Mouse (Mus musculus): ENCODE results near the gene Wnt7a. TPM values are rescaled to one million over a fixed set of nuclear protein-coding genes. Genes with fewer than 3 reads are reported as not detected.

The Wnt7a gene
- polyA plus RNA-seq, 1 experiment from 2014 or later, result not detected

GRCm38 (mm10) chr6:91379266-91379665, 31.9 kb downstream of the Wnt7a start:
- Histone ChIP-seq H3K4me2 (replicated peaks; ENCODE audit: low read depth, low read length) (no peak overlapping the region), H3K4me3 (ENCODE audit: low read depth, low read length) (no peak overlapping the region), H3K36me3 (ENCODE audit: control insufficient read depth, insufficient read depth, low read length) (no peaks in the 10 kb centered on the region), H3K9ac (replicated peaks; ENCODE audit: low read depth, low read length) (no peak overlapping the region), H3K4me1 (ENCODE audit: control insufficient read depth, insufficient read depth, low read length) (no peaks in the 10 kb centered on the region), H3K9me3 (ENCODE audit: control insufficient read depth, low read depth, low read length) (no peaks in the 10 kb centered on the region), H3K27me3 (ENCODE audit: control insufficient read depth, insufficient read depth, low read length) (no peaks in the 10 kb centered on the region), H3K27ac (ENCODE audit: low read length) (no peak overlapping the region)
- 68% methylated on average over 3 of the region's 3 CpGs for WGBS
- ATAC-seq (ENCODE audit: insufficient number of reproducible peaks, insufficient read depth, low FRiP score, low read depth), result no peak

GRCm38 (mm10) chr6:91372977-91373376, 38.2 kb downstream of the Wnt7a start:
- Histone ChIP-seq H3K4me3 (ENCODE audit: low read depth, low read length) (no peak overlapping the region), H3K4me2 (replicated peaks; ENCODE audit: low read depth, low read length) (no peak overlapping the region), H3K27ac (ENCODE audit: low read length) (no peak overlapping the region), H3K9ac (replicated peaks; ENCODE audit: low read depth, low read length) (no peak overlapping the region), H3K27me3 (ENCODE audit: control insufficient read depth, insufficient read depth, low read length) (no peaks in the 10 kb centered on the region), H3K36me3 (ENCODE audit: control insufficient read depth, insufficient read depth, low read length) (no peaks in the 10 kb centered on the region), H3K9me3 (ENCODE audit: control insufficient read depth, low read depth, low read length) (no peaks in the 10 kb centered on the region), H3K4me1 (ENCODE audit: control insufficient read depth, insufficient read depth, low read length) (no peaks in the 10 kb centered on the region)
- no peak for ATAC-seq (ENCODE audit: insufficient number of reproducible peaks, insufficient read depth, low FRiP score, low read depth)

GRCm38 (mm10) chr6:91372586-91372971, 38.6 kb downstream of the Wnt7a start:
- no peaks in the 10 kb centered on the region for H3K27me3 ChIP-seq (ENCODE audit: control insufficient read depth, insufficient read depth, low read length)
- H3K9ac ChIP-seq (replicated peaks; ENCODE audit: low read depth, low read length), result no peak overlapping the region
- ATAC-seq (ENCODE audit: insufficient number of reproducible peaks, insufficient read depth, low FRiP score, low read depth), result no peak
- H3K4me2 ChIP-seq (replicated peaks; ENCODE audit: low read depth, low read length), result no peak overlapping the region
- H3K4me1 ChIP-seq (ENCODE audit: control insufficient read depth, insufficient read depth, low read length), result no peaks in the 10 kb centered on the region
- H3K9me3 ChIP-seq (ENCODE audit: control insufficient read depth, low read depth, low read length), result no peaks in the 10 kb centered on the region
- H3K4me3 ChIP-seq (ENCODE audit: low read depth, low read length), result no peak overlapping the region
- WGBS, result 17% methylated on average over 3 of the region's 3 CpGs
- H3K27ac ChIP-seq (ENCODE audit: low read length), result no peak overlapping the region
- no peaks in the 10 kb centered on the region for H3K36me3 ChIP-seq (ENCODE audit: control insufficient read depth, insufficient read depth, low read length)

- Histone ChIP-seq H3K9me3 (ENCODE audit: control insufficient read depth, low read depth, low read length) (no peaks in the 10 kb centered on the region), H3K4me2 (replicated peaks; ENCODE audit: low read depth, low read length) (no peak overlapping the region), H3K36me3 (ENCODE audit: control insufficient read depth, insufficient read depth, low read length) (no peaks in the 10 kb centered on the region), H3K4me3 (ENCODE audit: low read depth, low read length) (no peak overlapping the region), H3K27me3 (ENCODE audit: control insufficient read depth, insufficient read depth, low read length) (no peaks in the 10 kb centered on the region), H3K9ac (replicated peaks; ENCODE audit: low read depth, low read length) (no peak overlapping the region), H3K4me1 (ENCODE audit: control insufficient read depth, insufficient read depth, low read length) (no peaks in the 10 kb centered on the region), H3K27ac (ENCODE audit: low read length) (no peak overlapping the region)
- no peak for ATAC-seq (ENCODE audit: insufficient number of reproducible peaks, insufficient read depth, low FRiP score, low read depth)
Measured at GRCm38 (mm10) chr6:91371912-91372585, 39.1 kb downstream of the Wnt7a start.

GRCm38 (mm10) chr6:91366781-91367180, 44.4 kb downstream of the Wnt7a start:
- H3K9ac ChIP-seq (replicated peaks; ENCODE audit: low read depth, low read length), result no peak overlapping the region
- H3K4me2 ChIP-seq (replicated peaks; ENCODE audit: low read depth, low read length), result no peak overlapping the region
- H3K27me3 ChIP-seq (ENCODE audit: control insufficient read depth, insufficient read depth, low read length), result no peaks in the 10 kb centered on the region
- ATAC-seq (ENCODE audit: insufficient number of reproducible peaks, insufficient read depth, low FRiP score, low read depth), result no peak
- 85% methylated on average over 1 of the region's 1 CpGs for WGBS
- no peaks in the 10 kb centered on the region for H3K4me1 ChIP-seq (ENCODE audit: control insufficient read depth, insufficient read depth, low read length)
- no peaks in the 10 kb centered on the region for H3K36me3 ChIP-seq (ENCODE audit: control insufficient read depth, insufficient read depth, low read length)
- H3K4me3 ChIP-seq (ENCODE audit: low read depth, low read length), result no peak overlapping the region
- no peak overlapping the region for H3K27ac ChIP-seq (ENCODE audit: low read length)
- no peaks in the 10 kb centered on the region for H3K9me3 ChIP-seq (ENCODE audit: control insufficient read depth, low read depth, low read length)

GRCm38 (mm10) chr6:91365480-91365879, 45.7 kb downstream of the Wnt7a start:
- WGBS, result 63% methylated on average over 14 of the region's 14 CpGs
- H3K36me3 ChIP-seq (ENCODE audit: control insufficient read depth, insufficient read depth, low read length), result no peaks in the 10 kb centered on the region
- no peak overlapping the region for H3K4me2 ChIP-seq (replicated peaks; ENCODE audit: low read depth, low read length)
- no peaks in the 10 kb centered on the region for H3K4me1 ChIP-seq (ENCODE audit: control insufficient read depth, insufficient read depth, low read length)
- no peak overlapping the region for H3K4me3 ChIP-seq (ENCODE audit: low read depth, low read length)
- no peak for ATAC-seq (ENCODE audit: insufficient number of reproducible peaks, insufficient read depth, low FRiP score, low read depth)
- no peaks in the 10 kb centered on the region for H3K9me3 ChIP-seq (ENCODE audit: control insufficient read depth, low read depth, low read length)
- no peak overlapping the region for H3K27ac ChIP-seq (ENCODE audit: low read length)
- H3K9ac ChIP-seq (replicated peaks; ENCODE audit: low read depth, low read length), result no peak overlapping the region
- no peaks in the 10 kb centered on the region for H3K27me3 ChIP-seq (ENCODE audit: control insufficient read depth, insufficient read depth, low read length)

GRCm38 (mm10) chr6:91362756-91363155, 48.4 kb downstream of the Wnt7a start:
- Histone ChIP-seq H3K36me3 (ENCODE audit: control insufficient read depth, insufficient read depth, low read length) (no peaks in the 10 kb centered on the region), H3K27me3 (ENCODE audit: control insufficient read depth, insufficient read depth, low read length) (no peaks in the 10 kb centered on the region), H3K9ac (replicated peaks; ENCODE audit: low read depth, low read length) (no peak overlapping the region), H3K4me2 (replicated peaks; ENCODE audit: low read depth, low read length) (no peak overlapping the region), H3K27ac (ENCODE audit: low read length) (no peak overlapping the region), H3K4me1 (ENCODE audit: control insufficient read depth, insufficient read depth, low read length) (no peaks in the 10 kb centered on the region), H3K9me3 (ENCODE audit: control insufficient read depth, low read depth, low read length) (no peaks in the 10 kb centered on the region), H3K4me3 (ENCODE audit: low read depth, low read length) (no peak overlapping the region)
- WGBS, result 81% methylated on average over 2 of the region's 2 CpGs
- no peak for ATAC-seq (ENCODE audit: insufficient number of reproducible peaks, insufficient read depth, low FRiP score, low read depth)

GRCm38 (mm10) chr6:91360998-91361397, 50.2 kb downstream of the Wnt7a start:
- Histone ChIP-seq H3K9me3 (ENCODE audit: control insufficient read depth, low read depth, low read length) (no peaks in the 10 kb centered on the region), H3K36me3 (ENCODE audit: control insufficient read depth, insufficient read depth, low read length) (no peaks in the 10 kb centered on the region), H3K4me1 (ENCODE audit: control insufficient read depth, insufficient read depth, low read length) (no peaks in the 10 kb centered on the region), H3K4me3 (ENCODE audit: low read depth, low read length) (no peak overlapping the region), H3K27me3 (ENCODE audit: control insufficient read depth, insufficient read depth, low read length) (no peaks in the 10 kb centered on the region), H3K9ac (replicated peaks; ENCODE audit: low read depth, low read length) (no peak overlapping the region), H3K4me2 (replicated peaks; ENCODE audit: low read depth, low read length) (no peak overlapping the region), H3K27ac (ENCODE audit: low read length) (no peak overlapping the region)
- 88% methylated on average over 6 of the region's 6 CpGs for WGBS
- ATAC-seq (ENCODE audit: insufficient number of reproducible peaks, insufficient read depth, low FRiP score, low read depth), result no peak

- no peak overlapping the region for H3K27ac ChIP-seq (ENCODE audit: low read length)
- H3K4me3 ChIP-seq (ENCODE audit: low read depth, low read length), result no peak overlapping the region
- WGBS, result 90% methylated on average over 4 of the region's 4 CpGs
- ATAC-seq (ENCODE audit: insufficient number of reproducible peaks, insufficient read depth, low FRiP score, low read depth), result no peak
- H3K36me3 ChIP-seq (ENCODE audit: control insufficient read depth, insufficient read depth, low read length), result no peaks in the 10 kb centered on the region
- H3K4me2 ChIP-seq (replicated peaks; ENCODE audit: low read depth, low read length), result no peak overlapping the region
- no peaks in the 10 kb centered on the region for H3K4me1 ChIP-seq (ENCODE audit: control insufficient read depth, insufficient read depth, low read length)
- no peak overlapping the region for H3K9ac ChIP-seq (replicated peaks; ENCODE audit: low read depth, low read length)
- H3K27me3 ChIP-seq (ENCODE audit: control insufficient read depth, insufficient read depth, low read length), result no peaks in the 10 kb centered on the region
- no peaks in the 10 kb centered on the region for H3K9me3 ChIP-seq (ENCODE audit: control insufficient read depth, low read depth, low read length)
Measured at GRCm38 (mm10) chr6:91360371-91360690, 50.8 kb downstream of the Wnt7a start.
